Mouse (Mus musculus) cerebellum, adult 9-11 months (tissue): ENCODE measurements at regions not wholly inside any gene's neighbourhood (a gene's known extent, or its start where the extent isn't known, plus 50 kb on each side); places are given as distances from the start of the nearest gene placed in this dataset.
"Not testable (repeated sequence)": the region's sequence is repeated elsewhere in the genome, so short reads cannot be mapped to it uniquely, and the experiment has no call there.

ENCODE experiments used
- DNase-seq: peaks from one replicate; pipeline ENCODE4 v3.0.0; 2022

DNA sequence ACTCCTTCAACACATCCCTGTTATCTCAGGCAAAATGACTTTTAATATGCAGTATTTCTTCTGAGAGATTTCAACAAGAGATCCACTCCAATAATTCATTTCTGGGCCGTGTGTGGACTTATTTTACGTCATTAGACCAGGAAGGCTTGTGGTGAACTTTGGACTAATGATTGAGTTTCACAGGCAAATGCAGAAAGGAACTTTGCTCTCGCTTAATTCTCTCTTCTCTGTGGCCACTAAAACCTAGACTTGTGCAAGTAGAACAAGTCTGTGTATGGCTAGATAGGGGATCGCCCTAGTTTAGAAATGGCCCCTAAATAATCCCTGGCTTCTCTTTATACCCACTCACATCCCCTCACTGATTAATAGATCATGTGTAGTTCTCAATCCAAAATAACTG is 50.6 kb upstream of the Ppp1r12a start:
- DNase-seq: no peak

GRCm38 (mm10) chr10:108110891-108111290 is 51.1 kb upstream of the Ppp1r12a start:
- no peak for DNase-seq

DNA sequence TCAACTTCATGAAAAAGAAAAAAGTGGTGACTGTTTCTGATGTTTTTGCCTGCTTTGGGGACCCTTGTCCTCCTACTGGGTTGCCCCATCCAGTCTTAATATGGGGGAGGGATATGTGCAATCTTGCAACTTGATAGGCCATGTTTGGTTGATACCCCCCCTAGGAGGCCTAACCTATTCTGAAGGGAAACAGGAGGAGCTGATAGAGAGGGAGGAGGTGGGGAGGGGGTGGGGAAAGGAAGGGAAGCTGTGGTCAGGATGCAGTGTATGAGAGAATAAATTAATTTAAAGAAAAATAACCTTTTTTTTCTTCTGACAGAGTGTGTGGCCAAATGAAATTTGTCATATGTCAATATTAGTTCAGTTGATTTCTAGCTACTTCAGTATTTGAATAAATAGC is 51.8 kb upstream of the Ppp1r12a start:
- no peak for DNase-seq

DNA sequence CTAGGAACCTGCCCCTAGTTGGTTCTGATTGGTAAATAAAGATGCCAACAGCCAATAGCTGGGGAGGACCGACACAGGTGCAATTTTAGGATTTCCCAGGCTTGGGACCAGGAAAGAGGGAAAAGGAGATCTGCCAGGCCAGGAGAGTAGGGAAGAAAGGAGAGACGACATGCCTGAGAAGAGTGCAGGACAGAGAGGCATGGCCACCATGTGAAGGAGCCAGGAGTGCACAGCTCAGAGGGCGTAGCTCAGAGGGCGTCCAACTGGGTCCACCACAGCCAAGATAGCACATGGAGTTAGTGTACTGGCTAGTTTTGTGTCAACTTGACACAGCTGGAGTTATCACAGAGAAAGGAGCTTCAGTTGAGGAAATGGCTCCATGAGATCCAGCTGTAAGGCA is 53.5 kb upstream of the Ppp1r12a start:
- not testable (repeated sequence) for DNase-seq

GRCm38 (mm10) chr10:108101521-108101920 is 60.5 kb upstream of the Ppp1r12a start:
- DNase-seq: no peak

GRCm38 (mm10) chr10:108093043-108093442 is 69.0 kb upstream of the Ppp1r12a start:
- no peak for DNase-seq

GRCm38 (mm10) chr10:108089375-108089981 is 72.5 kb upstream of the Ppp1r12a start:
- no peak for DNase-seq

DNA sequence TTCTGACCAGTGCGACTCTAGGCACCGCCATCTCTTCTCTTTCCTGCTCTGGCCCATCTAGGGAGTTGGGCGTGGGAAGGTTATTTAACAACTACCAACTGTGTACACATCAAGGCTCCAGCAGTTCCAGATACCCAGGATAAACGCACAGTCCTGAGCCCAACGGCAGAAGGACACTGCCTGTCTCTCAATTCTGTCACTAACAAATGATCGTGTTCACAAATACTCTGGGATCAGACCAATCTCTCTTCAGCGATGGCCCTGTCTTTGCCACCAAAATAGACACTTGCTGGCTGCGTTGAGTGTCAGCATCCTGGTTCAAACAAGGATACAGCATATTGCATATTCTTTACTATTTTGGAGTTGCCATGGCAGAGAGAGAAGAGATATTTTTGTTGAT is 73.1 kb upstream of the Ppp1r12a start:
- DNase-seq: no peak

DNA sequence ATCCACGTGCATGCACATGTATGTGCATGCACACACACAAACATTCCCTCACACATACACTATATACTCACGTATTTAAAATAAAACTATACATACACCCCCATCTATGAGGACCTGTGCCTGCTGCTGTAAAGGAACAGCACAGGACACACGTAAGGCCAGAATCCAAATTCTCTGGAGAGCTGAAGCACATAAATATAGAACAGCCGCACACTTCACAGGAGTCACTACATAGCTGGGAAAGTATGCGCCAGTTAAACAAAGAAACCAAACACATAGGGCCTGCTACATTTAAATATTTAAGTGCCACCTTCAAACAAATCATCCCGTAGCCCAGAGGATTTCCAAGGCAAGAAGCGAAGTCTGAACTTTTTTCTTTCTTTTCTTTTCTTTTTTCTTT is 73.8 kb upstream of the Ppp1r12a start:
- DNase-seq: no peak

DNA sequence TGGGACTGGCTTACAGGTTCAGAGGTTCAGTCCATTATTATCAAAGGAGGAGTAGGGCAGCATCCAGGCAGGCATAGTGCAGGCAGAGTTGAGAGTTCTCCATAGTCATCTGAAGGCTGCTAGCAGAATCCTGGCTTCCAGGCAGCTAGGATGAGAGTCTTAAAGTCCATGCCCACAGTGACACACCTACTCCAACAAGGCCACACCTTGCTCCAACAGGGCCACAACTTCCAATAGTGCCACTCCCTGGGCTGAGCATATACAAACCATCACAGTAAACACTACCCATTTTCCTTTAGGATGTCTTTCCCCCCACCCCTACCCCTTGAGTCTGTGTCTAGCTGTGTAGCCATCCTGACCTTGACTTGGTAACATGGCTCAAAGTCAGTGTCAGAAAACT is 78.8 kb upstream of the Ppp1r12a start:
- DNase-seq: no peak

DNA sequence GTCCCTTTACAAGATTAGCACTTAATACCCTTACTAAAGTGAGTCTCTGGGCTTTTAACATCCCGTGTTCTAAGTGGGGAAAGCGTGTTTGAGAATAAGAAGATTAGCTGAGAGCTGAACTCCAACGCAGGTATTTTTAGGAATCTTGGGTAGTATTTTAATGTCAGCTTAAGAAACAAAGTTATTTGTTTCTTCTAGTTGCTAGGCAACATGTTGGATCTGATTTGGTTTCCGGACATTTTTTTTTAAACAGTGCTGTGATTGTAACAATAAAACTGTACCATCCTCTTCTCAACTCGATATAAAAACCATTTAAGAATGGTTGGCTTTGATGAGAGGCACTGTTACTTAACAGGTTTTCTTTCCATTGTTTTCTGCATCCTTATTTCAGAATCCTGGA is 86.8 kb upstream of the Ppp1r12a start:
- no peak for DNase-seq

- DNase-seq: no peak
Observed at GRCm38 (mm10) chr10:108073828-108074227, 88.2 kb upstream of the Ppp1r12a start.

DNA sequence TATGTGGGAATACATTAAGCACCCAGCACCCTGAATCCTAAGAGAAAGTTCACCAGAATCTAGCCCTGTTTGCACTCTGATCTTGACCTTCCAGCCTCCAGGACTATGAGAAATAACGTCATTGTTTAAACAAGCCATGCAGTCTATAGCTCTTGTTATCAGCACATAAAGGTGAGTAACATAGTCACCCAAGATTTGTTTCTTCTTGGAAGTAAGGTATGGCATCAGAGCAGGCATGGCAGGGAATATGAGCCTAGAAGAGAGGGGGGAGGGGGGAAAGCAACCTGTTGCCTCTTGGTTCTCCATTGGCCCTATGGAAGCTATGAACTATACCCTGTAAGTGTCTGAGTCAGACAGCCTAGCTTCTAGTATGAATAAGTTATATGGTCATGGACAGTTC is 89.8 kb upstream of the Ppp1r12a start:
- no peak for DNase-seq

DNA sequence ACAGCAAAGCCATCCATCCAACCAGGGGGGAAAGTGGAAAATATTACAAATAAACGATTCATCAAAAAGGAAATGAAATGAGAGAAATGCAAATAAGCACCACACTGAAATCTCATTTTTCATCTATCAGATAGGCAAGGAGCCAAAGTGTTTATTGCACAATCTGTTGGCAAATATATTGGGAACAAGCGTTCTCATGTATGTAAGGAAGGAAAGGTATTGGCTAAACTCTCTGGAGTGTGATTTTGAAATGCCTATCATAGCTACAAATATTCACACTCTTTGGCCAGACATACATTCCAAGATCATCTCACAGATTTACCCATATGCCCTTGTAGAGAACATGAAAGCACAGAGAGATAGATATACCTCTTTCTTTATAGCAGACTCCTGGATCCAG is 90.6 kb upstream of the Ppp1r12a start:
- no peak for DNase-seq

- no peak for DNase-seq
Observed at GRCm38 (mm10) chr10:108067723-108068122, 94.3 kb upstream of the Ppp1r12a start.

- no peak for DNase-seq
Observed at GRCm38 (mm10) chr10:108066241-108066640, 95.8 kb upstream of the Ppp1r12a start.

DNA sequence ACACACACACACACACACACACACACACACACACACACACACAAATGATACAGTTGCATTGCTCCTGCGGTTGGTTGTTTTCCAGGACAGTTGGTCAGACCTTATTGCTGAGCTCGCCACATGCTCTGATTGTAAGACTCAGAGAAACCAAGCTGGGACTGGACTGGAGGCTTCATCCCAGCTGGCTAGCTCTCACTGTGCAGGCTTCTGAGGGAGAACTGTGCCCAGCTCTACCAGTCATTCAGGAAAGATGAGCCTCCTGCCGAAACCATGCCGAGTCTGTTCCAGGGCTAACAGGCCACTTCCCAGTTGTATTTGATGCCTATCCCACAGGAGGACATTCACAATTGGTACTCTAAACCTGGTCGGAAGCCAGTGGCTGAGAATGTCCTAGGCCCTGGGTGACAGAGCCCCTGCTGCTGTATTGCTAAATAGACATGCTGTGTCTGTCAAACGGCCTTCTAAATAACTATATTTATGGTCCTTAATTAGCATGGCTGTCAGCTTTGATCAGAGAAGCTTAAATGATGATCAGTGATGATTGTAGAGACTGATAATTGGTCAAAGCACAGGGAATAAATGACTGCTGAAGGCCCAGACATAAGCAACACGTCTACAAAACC is 100.1 kb upstream of the Ppp1r12a start:
- peak; percentile 2 for DNase-seq

GRCm38 (mm10) chr10:108060554-108060953 is 101.4 kb upstream of the Ppp1r12a start:
- no peak for DNase-seq

- DNase-seq: no peak
Observed at GRCm38 (mm10) chr10:108051637-108052036, 110.4 kb upstream of the Ppp1r12a start.

- DNase-seq: no peak
Observed at GRCm38 (mm10) chr10:108048426-108048825, 113.6 kb upstream of the Ppp1r12a start.

- no peak for DNase-seq
Observed at GRCm38 (mm10) chr10:108043519-108043918, 118.5 kb upstream of the Ppp1r12a start.

DNA sequence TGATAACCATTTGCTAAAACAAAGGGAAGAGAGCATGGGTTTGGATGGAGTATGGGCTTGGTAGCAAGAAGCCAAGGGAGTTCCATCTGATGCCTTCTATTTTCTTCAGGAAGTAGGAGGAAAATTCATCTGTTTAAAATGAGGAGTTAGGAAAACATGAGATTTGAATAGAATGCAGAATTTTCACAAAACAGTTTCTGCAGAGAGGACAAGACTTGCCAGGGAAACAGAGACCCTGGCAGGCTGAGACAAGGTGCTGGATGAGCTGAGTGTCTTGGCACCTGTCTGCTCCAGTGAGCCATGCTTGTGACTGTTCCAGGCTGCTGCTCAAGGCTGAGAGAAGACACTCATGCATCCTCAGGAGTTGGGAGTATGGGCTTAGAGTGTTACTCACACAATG is 122.0 kb upstream of the Ppp1r12a start:
- no peak for DNase-seq

- no peak for DNase-seq
Observed at GRCm38 (mm10) chr10:108036486-108037109, 124.7 kb upstream of the Otogl start.

GRCm38 (mm10) chr10:108034068-108034467 is 122.1 kb upstream of the Otogl start:
- DNase-seq: no peak
